Mouse (Mus musculus): ENCODE data around the gene Itih2.
A peak's percentile ranks its signal among the peaks of the same experiment; 100 is the strongest.

Gene Itih2

GRCm38 (mm10) chr2:10118751-10119150, 12.4 kb downstream of the Itih2 start:
- DNase-seq (ENCODE audit: low spot score in 2 of 2), result no peak

- DNase-seq (ENCODE audit: low spot score in 2 of 2), result no peak
These were observed 22.5 kb downstream of the Itih2 start for GRCm38 (mm10) chr2:10108535-10109189.

DNA sequence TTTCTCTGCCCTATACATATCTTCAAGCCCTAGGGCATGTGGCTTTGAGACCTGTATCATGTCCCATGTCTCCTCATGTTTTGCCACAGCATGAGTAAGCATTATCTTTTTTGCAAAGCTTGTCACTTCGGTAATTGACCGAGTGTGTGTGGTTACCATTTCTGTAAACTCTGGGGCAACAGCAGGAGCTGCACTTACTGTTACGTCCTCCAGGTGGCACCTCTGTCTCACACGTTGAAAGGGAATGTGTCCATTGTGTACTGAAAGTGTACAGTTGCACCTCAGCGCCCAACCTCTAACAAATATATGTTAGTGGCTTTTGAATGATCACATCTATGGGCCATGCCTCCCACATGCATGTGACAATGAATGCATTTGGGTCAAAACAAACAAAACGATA, 30.0 kb downstream of the Itih2 start:
- peak in 1 of 2 experiments; percentile 21 for DNase-seq (ENCODE audit: low spot score in 2 of 2)

DNA sequence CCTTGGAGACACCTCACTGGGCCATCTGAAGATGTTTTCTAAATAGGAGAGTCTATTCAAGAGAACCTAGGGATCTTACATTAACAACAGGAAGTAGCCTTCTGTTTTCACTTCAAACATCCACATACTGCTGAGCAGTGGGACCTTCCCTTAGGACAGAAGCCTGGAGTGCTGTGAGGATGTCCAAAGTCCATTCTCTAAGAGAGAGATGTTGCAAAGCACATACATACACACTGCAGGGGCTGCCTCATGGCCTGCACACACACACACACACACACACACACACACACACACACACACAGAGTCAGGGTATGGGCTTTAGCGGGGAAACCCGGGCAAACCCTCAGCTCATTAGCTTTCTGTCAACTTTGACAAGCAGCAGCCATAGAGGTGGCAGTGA, 30.7 kb downstream of the Itih2 start:
- DNase-seq (ENCODE audit: low spot score in 2 of 2), result no peak

DNA sequence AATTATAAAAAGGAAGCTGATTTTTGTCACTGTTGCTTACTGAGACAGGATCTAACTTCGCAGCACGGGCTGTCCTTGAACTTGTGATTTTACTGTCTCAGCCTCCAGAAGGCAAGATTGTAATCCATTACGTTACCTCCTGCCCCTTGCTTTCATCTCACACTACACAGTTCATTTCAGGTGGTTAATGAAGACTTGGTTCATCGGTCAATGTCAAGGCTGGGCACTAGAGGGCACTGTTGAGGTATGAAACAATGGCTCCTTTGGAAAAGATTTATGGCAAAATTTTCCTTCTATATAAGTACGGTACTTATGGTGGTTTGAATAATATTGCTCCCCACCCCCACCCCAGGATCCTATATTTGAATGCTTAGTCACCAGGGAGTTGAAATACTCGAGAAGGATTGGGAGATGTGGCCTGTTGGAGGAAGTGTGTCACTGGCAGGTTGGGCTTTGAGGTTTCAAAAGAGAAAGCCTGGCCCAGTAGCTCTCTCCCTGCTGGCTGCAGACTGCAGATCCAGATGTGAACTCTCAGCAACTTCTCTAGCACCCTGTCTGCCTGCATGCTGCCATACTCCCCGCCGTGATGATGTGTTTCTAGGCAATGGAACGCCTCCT, 32.5 kb downstream of the Itih2 start:
- DNase-seq (ENCODE audit: low spot score in 2 of 2), result peak in 1 of 2 experiments; percentile 24

- DNase-seq (ENCODE audit: low spot score in 2 of 2), result no peak
These were observed 36.7 kb downstream of the Itih2 start for GRCm38 (mm10) chr2:10094327-10095100.

DNA sequence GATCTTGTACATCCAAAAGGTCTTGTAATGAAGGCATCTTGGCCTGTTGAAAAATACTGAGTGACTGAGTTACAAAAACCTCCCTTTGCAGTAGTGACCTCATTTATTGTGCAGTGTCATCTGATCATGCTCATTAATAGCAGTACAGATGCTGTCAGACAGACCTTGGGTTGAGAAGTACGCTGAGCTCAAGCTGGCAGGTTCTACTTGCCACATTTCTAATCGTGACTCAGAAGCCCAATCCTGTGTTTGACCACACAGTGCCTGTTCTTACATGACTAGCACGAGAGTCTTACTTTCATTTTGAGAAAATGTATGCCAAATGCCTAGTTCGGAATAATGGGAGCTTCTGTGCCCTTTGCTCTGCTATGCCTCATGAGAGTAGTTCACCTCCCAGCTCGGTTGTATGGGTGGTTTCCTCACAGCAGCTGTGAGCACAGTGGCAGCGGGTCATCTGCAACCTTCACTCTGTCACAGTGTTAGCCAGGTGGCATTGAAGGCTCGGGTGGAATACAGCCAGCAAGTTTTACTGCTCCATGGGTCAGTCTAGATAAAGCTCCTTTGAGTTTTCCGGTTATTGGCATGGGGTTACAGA, 43.8 kb downstream of the Itih2 start:
- no peak for DNase-seq (ENCODE audit: low spot score in 2 of 2)

- no peak for DNase-seq (ENCODE audit: low spot score in 2 of 2)
These were observed 48.5 kb downstream of the Itih2 start for GRCm38 (mm10) chr2:10082737-10083136.

DNA sequence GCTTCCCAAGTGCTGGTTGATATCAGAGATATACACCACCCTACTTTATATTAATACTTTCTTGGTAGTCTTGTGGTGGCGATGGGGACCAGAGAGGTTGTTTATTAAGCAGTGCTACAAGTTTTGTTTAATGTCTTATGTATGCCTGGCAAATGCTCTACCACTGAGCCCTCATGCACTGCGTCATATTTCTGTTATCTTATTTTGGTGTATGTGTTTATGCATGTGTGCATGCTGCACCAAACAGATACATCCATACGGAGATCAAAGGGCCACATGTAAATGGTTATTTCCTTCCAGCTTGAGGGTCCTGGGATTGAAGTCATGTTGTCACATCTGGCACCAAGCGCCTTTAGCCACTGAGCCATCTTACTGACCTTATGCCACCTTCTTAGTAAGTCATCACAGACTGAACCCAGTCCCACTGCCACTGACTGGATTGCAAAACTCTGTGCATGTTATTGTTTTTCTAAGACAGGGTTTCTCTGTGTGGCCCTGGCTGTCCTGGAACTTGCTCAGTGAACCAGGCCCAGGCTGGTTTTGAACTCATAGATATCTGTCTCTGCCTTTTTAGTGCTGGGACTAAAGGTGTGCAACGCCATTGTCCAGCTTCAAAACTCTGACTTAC, 49.6 kb downstream of the Itih2 start:
- no peak for DNase-seq (ENCODE audit: low spot score in 2 of 2)

- peak; percentile 93 to 96 for DNase-seq (ENCODE audit: low spot score in 2 of 2)
These were observed 50.7 kb downstream of the Itih2 start, which contains the start of the genes Atp5c1 and Kin for GRCm38 (mm10) chr2:10080310-10081010. Atp5c1 (minus strand) TSS chr2:10080510. Kin (plus strand) TSS chr2:10080593.

DNA sequence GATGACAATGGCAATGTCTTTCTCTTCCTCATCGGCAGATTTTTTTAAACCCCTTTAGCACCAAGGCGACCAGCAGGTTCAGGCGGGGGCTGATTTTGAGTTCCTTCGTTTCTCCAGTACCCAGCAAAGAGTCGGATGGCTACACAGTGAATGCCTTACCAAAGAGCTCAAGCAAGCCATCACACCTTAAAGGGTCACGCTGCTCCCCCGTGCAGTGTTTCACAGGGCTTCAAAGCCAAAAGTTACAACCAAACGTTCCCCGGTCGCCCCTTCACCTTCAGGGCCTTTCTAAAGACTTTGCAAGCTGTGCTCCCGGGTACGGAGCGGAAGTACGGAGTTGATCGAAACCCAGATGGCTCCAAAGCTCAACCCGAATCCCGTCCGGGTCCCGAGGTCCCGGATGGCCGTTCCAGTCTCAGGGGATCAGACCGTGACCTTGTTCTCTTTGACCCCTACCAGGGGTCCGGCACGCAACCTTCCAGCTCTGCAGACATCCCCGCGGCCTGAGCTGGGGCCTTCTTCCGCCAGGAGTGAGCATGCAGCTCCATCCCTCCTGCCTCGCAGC, 51.4 kb downstream of the Itih2 start:
- DNase-seq (ENCODE audit: low spot score in 2 of 2), result no peak

DNA sequence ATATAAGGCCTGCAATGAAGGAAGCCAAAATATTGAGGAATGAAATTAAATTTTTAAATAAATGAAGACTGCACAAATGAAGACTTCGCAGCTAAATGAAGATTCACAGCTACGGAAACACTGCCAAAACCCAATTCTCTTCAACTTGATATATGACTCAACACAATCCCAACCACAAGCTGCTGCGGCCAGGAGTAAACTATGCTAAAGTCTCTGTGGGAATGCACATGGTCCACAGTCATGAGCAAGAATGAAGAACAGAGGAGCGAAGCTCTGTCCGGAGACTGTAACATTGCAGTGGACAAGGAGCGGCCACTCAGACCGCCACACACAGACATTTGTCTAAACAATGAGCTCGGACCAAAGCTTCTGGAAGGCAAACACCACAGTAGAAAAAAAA, 54.5 kb downstream of the Itih2 start:
- DNase-seq (ENCODE audit: low spot score in 2 of 2), result no peak

GRCm38 (mm10) chr2:10074470-10074869, 56.7 kb downstream of the Itih2 start:
- DNase-seq (ENCODE audit: low spot score in 2 of 2), result no peak

DNA sequence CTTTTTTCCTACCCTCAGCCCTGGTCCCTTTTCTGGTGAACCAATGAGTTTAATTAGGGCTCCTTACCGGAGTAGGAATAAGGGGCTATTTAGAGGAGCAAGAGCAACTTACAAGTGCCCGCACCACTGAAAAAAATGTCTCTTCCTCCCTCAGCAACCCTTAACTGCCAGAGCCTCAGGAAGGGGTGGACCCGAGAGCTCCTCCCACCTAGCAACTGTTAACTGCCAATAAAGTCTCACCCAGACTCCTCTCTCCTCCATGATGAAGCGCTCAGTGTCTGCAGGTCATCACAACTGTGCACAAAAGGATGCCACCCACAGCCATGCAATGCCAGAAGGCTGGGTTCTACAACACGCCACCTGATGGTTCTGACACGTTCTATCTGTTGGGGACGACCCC, 59.4 kb downstream of the Itih2 start:
- no peak for DNase-seq (ENCODE audit: low spot score in 2 of 2)

GRCm38 (mm10) chr2:10058836-10059235, 72.4 kb downstream of the Itih2 start:
- no peak for DNase-seq (ENCODE audit: low spot score in 2 of 2)

DNA sequence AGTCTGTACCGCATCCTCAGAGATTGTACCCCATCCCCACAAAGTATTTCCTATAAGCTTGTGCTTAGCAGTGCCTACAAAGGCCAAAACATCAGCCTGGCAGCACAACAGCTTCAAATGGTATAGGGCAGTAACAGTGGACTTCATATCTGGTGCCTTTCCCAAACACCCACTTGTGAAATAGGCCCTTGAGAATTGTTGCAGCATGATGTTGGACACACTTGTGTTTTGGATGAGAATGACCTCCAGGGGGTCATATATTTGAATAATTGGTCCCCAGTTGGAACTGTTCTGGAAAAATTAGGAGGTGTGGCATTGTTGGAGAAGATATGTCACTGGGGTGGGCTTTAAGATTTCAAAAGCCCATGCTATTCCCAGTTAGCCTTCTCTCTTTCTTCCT, 79.2 kb downstream of the Itih2 start:
- no peak for DNase-seq (ENCODE audit: low spot score in 2 of 2)

DNA sequence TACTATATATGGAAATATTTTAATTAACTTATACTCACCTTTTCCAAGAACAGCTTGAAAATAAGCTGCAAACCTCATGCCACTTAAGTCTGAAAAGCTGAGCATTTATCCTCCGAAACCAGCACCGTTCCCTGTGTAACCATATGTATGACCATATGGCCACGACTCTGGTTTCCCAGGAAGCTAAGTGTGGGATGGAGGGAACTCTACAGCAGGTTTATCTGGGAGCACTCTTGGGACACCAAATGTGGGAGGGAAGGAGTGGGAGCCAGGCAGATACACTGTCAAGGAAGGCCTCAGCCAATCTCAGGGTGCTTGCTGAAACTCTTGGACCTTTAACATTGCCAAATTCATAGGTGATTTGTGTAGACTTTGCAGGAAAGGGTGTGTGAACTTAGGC, 80.3 kb downstream of the Itih2 start:
- DNase-seq (ENCODE audit: low spot score in 2 of 2), result no peak

- DNase-seq (ENCODE audit: low spot score in 2 of 2), result no peak
These were observed 81.7 kb downstream of the Itih2 start for GRCm38 (mm10) chr2:10049456-10049855.

DNA sequence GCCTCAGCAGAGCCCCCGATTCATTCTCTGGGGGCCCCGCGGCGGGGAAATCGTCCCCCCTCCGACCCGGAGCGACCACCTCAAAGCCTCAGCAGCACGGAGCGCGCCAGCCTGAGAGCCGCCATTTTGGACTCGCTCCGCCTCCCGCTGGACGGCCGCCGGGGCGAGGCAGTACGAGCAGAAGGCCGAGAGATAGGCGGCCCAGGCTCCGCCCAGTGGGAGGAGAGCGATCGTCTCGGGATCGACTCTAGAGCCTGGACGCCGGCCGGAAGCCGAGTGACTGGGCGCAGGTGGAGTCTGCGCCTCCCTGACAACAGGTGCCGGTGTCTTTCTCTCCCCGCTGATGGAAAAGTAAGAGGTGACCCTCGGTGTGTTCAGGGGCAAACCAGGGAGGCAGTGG, 82.7 kb downstream of the Itih2 start, which contains the start of gene Taf3:
TSS of gene Taf3 (minus strand) at position 136 of the 400 bp plus-strand sequence.
- DNase-seq (ENCODE audit: low spot score in 2 of 2), result peak; percentile 85 to 90

DNA sequence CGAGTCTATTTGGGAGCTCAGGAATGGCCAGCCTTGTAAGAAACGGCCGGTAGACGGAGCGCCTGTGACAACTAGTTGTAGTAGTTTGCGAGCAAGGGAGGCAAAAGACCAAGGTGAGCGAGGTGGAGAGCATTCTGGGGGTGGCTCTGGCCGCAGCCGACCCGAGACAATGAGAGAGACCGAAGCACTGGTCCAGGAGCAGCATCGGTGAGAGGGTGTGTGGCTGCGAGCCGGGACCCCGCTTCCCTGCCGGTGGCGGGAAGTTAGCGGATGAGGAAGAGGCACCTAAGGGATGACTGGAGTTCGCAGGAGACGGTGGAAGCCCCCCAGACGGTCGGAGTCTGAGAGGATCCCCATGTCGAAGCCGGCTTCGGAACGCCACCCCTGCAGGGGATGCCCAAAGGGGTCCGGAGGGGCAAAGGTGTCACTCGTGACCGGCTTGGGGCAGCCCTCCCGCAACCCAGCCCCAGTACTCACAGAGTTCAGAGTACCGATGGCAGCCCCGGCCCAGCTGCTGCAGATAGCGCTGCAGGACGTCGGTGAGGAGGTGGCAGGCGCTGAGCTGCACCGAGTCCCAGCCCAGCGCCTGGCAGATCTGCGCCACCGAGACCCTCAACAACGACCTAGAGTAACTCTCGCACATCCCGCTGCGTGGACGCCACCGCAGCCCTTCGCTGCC, 83.3 kb downstream of the Itih2 start:
- peak; percentile 10 to 21 for DNase-seq (ENCODE audit: low spot score in 2 of 2)
